Mouse (Mus musculus) embryonic stem cell, embryonic (primary cell): ENCODE data around the gene Zfp936.
"Not testable (repeated sequence)": the region's sequence is repeated elsewhere in the genome, so short reads cannot be mapped to it uniquely, and the experiment has no call there.

Experiments used
- CTCF ChIA-PET, 4 experiments: fragments of 300-600 bp in 2 of 4; fragments of 350-600 bp in 2 of 4; sonication (Branson Sonifier 250); formaldehyde crosslinking; loops; one replicate each; lab custom pipeline; 2022; ENCODE audit warnings: inconsistent platforms in 2 of 4; lab: Charles Lee
- POLR2A ChIA-PET, 4 experiments: fragments of 300-600 bp in 2 of 4; fragments of 350-600 bp in 2 of 4; sonication (Branson Sonifier 250); formaldehyde crosslinking; loops; one replicate each; lab custom pipeline; 2022; ENCODE audit warnings: antibody characterized with exemption in 4 of 4, inconsistent platforms in 1 of 4; lab: Charles Lee

Zfp936 gene

DNA sequence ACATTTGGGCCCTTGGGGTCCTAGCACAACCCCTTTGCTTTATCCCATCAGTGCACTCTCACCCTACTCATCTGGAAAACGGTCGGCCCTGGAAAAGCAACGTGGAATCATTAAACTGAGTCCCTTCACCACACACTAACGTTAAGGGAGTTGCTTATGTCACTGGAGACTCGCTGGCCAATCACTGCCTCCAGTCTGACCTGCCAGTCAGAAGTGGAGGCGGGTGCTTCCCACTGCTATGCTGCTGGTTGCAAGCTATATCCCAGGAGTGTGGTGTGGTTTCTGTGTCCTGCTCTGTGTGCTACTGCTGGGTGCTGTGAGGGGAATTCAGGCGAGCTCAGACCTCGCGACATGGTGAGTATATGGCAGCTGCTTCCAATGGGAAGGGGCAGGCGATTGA, at the start of gene Zfp936:
Gene Zfp936, plus strand, starts transcription at position 301 of the 400 bp plus-strand sequence.
- CTCF ChIA-PET, result not testable (repeated sequence)
- POLR2A ChIA-PET, result interaction anchor here in 1 of 4 experiments (0.7 kb wide), 1 partner anchor 61 kb away, joined by 3 read pairs; no protein-coding TSS in a partner anchor

DNA sequence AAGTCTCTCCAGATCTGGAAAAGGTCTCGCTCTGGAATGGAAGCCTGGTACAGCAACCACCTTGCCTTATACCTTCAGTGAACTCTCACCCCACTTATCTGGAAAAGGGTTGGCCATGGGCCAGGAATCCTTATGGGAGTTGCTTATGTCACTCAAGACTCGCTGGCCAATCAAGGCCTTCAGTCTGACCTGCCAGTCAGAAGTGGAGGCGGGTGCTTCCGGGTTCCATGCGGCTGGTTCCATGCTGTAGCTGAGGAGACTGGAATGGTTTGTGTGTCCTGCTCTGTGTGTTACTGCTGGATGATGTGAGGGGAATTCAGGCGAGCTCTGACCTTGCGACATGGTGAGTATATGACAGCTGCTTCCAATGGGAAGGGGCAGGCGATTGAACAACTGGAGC, 36.2 kb upstream of the Zfp936 start:
- ChIA-PET POLR2A (interaction anchor here in 3 of 4 experiments (0.6 to 1.8 kb wide), 7 partner anchors 18 to 340 kb away, joined by 3 to 5 read pairs (median 4); no protein-coding TSS in a partner anchor), CTCF (interaction anchor here in 1 of 4 experiments (0.6 kb wide), 1 partner anchor 80 kb away, joined by 3 read pairs; no protein-coding TSS in a partner anchor)

DNA sequence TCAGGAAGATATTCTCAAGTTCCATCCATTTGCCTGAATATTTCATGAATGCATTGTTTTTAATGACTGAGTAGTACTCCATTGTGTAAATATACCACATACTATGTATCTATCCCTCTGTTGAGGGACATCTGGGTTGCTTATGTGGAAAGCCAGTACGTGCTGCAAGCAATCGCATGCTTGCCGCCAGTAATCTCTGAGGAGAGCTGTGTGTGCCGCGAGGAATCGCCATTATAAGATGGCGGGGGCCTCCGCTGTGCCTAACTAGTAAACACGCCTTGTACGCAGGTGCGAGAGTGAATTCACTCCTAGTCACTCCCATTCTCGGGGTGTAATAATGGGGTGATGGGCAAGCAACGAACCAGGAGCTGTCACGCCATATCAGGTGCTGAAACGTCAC, 14.7 kb downstream of the Zfp936 start:
- CTCF ChIA-PET, POLR2A ChIA-PET: not testable (repeated sequence)

DNA sequence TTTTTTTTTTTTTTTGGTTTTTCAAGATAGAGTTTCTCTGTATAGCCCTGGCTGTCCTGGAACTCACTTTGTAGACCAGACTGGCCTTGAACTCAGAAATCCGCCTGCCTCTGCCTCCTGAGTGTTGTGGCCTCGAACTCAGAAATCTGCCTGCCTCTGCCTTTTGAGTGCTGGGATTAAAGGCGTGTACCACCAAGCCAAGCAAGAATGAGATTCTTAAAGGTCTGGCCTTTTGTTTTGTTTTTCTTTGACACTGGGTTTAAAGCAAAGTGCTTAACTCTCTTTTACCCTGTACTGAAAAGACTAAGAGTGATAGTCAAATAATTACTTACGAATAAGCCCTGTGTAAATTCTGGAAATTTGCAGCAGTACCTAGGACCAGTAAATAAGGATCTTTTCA, 50.1 kb downstream of the Zfp936 start:
- POLR2A ChIA-PET, result interaction anchor here in 1 of 4 experiments (0.9 to 5.7 kb wide), 3 partner anchors 13 to 26 kb away, joined by 4 to 62 read pairs (median 7); no protein-coding TSS in a partner anchor
- CTCF ChIA-PET, result not testable (repeated sequence)

DNA sequence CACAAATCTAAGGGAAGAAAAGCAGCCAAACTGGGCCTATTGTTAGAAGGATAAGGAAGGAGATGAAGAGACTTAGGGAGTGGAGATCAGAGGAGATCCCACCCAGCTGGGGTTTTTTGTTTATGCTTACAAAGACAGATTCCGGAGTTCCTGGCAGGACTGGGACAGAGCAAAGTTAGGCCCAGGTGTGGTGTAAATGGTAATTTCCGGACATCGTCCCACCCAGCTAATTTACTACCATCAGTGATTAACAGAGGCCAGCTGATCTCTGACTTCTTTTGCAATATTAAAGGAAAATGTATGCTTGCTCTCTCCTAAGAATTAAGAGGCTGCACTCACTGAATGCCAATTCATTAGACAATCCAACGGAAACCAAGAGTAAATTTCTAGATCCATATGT, 53.1 kb downstream of the Zfp936 start:
- POLR2A ChIA-PET, result interaction anchor here (0.7 to 5.7 kb wide), 12 partner anchors 10 to 298 kb away, joined by 3 to 62 read pairs (median 5); no protein-coding TSS in a partner anchor
- CTCF ChIA-PET, result interaction anchor here in 1 of 4 experiments (0.9 kb wide), 1 partner anchor 9 kb away, joined by 4 read pairs; no protein-coding TSS in a partner anchor

DNA sequence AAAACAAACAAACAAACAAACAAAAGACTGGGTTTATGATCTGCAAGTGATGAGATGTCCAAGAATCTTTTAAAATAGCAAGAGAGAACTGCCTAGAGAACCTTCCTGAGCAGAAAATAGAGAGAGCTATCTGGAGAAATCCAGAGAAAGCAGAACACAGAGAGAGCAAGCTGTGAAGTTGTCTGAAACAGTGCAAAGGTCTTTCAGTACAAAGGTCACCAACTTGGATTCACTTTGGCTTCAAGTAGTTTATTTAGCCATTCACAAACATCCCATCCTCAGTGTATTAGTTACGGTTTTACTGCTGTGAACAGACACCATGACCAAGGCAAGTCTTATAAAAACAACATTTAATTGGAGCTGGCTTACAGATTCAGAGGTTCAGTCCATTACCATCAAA, 53.8 kb downstream of the Zfp936 start:
- CTCF ChIA-PET, result not testable (repeated sequence)
- POLR2A ChIA-PET, result interaction anchor here (1.0 to 5.7 kb wide), 12 partner anchors 9 to 298 kb away, joined by 3 to 62 read pairs (median 5); no protein-coding TSS in a partner anchor

DNA sequence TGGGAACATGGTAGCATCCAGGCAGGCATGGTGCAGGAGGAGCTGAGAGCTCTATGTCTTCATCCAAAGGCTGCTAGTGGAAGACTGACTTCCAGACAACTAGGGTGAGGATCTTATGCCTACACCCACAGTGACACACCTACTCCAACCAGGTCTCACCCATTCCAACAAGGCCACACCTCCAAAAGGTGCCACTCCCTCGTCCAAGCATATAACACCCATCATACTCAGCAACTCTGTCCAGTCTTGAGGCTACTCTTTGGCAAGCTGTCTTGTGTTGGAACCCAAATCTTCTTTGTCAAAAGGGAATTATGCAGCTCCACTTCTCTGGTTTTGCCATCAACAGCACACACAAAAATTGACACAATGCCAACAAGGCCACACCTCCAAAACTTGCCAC, 54.2 kb downstream of the Zfp936 start:
- POLR2A ChIA-PET, result interaction anchor here (1.0 to 5.7 kb wide), 13 partner anchors 8 to 297 kb away, joined by 3 to 62 read pairs (median 5); no protein-coding TSS in a partner anchor
- CTCF ChIA-PET, result not testable (repeated sequence)

DNA sequence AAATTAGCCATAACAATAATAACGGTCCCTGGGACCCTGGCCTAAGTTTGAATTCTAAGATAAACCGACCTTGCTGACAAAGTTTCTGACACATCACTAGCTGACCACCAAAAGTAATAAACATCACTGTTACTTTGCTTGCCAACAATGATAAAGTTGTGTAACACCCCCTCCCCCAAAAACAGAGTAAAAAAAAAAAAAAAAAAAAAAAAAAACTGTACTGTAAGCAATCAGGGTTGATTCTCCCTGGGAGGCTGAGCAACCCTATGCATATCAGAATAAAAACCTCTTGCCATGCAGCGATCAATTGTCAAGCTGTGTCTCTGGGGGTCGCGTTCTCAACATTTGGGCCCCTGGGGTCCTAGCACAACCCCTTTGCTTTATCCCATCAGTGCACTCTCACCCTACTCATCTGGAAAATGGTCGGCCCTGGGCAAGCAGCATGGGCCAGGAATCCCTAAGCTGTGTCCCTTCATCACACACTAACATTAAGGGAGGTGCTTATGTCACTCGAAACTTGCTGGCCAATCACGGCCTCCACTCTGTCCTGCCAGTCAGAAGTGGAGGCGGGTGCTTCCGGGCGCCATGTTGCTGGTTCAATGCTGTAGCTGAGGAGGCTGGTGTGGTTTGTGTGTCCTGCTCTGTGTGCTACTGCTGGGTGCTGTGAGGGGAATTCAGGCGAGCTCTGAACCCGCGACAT, 63.1 kb downstream of the Zfp936 start:
- POLR2A ChIA-PET, result interaction anchor here (0.6 to 4.9 kb wide), 26 partner anchors 9 to 1651 kb away, joined by 3 to 62 read pairs (median 4); partner anchors contain the start of gene Gm2381 (in 2 of the 4)
- CTCF ChIA-PET, result interaction anchor here in 2 of 4 experiments (0.7 to 1.0 kb wide), 2 partner anchors 10 to 606 kb away, joined by 4 to 8 read pairs; no protein-coding TSS in a partner anchor

DNA sequence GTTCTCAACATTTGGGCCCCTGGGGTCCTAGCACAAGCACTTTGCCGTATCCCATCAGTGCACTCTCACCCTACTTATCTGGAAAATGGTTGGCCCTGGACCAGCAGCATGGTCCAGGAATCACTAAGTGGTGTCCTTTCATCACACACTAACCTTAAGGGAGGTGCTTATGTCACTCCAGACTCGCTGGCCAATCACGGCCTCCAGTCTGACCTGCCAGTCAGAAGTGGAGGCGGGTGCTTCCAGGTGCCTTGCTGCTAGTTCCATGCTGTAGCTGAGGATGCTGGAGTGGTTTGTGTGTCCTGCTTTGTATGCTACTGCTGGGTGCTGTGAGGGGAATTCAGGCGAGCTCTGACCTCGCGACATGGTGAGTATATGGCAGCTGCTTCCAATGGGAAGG, 99.8 kb downstream of the Zfp936 start:
- ChIA-PET POLR2A (interaction anchor here in 2 of 4 experiments (0.6 to 2.1 kb wide), 17 partner anchors 10 to 229 kb away, joined by 3 to 14 read pairs (median 4); no protein-coding TSS in a partner anchor), CTCF (interaction anchor here in 1 of 4 experiments (0.5 kb wide), 1 partner anchor 100 kb away, joined by 3 read pairs; no protein-coding TSS in a partner anchor)
